Mouse (Mus musculus): Measurements from ENCODE around the gene Tada2b.
A peak's percentile ranks its signal among the peaks of the same experiment; 100 is the strongest.

Tada2b gene

GRCm38 (mm10) chr5:36446166-36446890, 37.8 kb downstream of the Tada2b start:
- DNase-seq (ENCODE audit: low spot score in 2 of 2): no peak

- DNase-seq (ENCODE audit: low spot score in 2 of 2): no peak
These were observed 39.1 kb downstream of the Tada2b start for GRCm38 (mm10) chr5:36445028-36445427.

GRCm38 (mm10) chr5:36444611-36445010, 39.5 kb downstream of the Tada2b start:
- DNase-seq (ENCODE audit: low spot score in 2 of 2): no peak

- DNase-seq (ENCODE audit: low spot score in 2 of 2): no peak
These were observed 43.3 kb downstream of the Tada2b start for GRCm38 (mm10) chr5:36440741-36441140.

- DNase-seq (ENCODE audit: low spot score in 2 of 2): no peak
These were observed 47.2 kb downstream of the Tada2b start for GRCm38 (mm10) chr5:36436858-36437257.

GRCm38 (mm10) chr5:36434398-36434967, 49.6 kb downstream of the Tada2b start:
- no peak for DNase-seq (ENCODE audit: low spot score in 2 of 2)

- DNase-seq (ENCODE audit: low spot score in 2 of 2): no peak
These were observed 52.4 kb downstream of the Tada2b start for GRCm38 (mm10) chr5:36431711-36432110.

- no peak for DNase-seq (ENCODE audit: low spot score in 2 of 2)
These were observed 54.5 kb downstream of the Tada2b start for GRCm38 (mm10) chr5:36429551-36429950.

GRCm38 (mm10) chr5:36427831-36428230, 56.3 kb downstream of the Tada2b start:
- DNase-seq (ENCODE audit: low spot score in 2 of 2): no peak

- DNase-seq (ENCODE audit: low spot score in 2 of 2): peak; percentile 44 to 67
These were observed 57.7 kb downstream of the Tada2b start for GRCm38 (mm10) chr5:36426404-36426803.

- no peak for DNase-seq (ENCODE audit: low spot score in 2 of 2)
These were observed 59.4 kb downstream of the Tada2b start for GRCm38 (mm10) chr5:36424676-36425075.

All from right cerebral cortex, adult 2 months (tissue).